ENCODE assay signal across 16 mouse cellular contexts in genomic region chr11:76695810-76696209, GRCm38 (mm10). TPM values are rescaled to one million over a fixed set of nuclear protein-coding genes. Genes with fewer than 3 reads are reported as not detected.
DNase-seq lines count a peak whose midpoint lies in the region; ATAC-seq and TF ChIP-seq lines count a peak whose summit lies in the region.
"Had no signal": no experiment of that assay in that cellular context is flagged by ENCODE, and none has a peak within 500 bp of the region (broad histone marks: within the 10 kb centered on the region; RNA-seq: fewer than 3 reads in every experiment).

No protein-coding gene starts in this region.

- 82% methylated on average over 6 of the region's 6 CpGs for WGBS in forebrain, embryonic 14.5 days
- 69% methylated on average over 6 of the region's 6 CpGs for WGBS in forebrain, embryonic 12.5 days

- dilution Hi-C loops in CH12.LX (cut with MboI; ENCODE audit: extremely low pct_ligation_motif_present, extremely low pct_unique_long_range_greater_than_20kb, low sequenced_read_pairs), result no loop called here

- H3K27me3 ChIP-seq in forebrain, embryonic 14.5 days (replicated peaks; ENCODE audit: control insufficient read depth, insufficient read depth, low read length), result no peaks in the 10 kb centered on the region
- no peaks in the 10 kb centered on the region for H3K27me3 ChIP-seq in forebrain, embryonic 12.5 days
- peaks cover 21% of the 10 kb centered on the region for H3K27me3 ChIP-seq in CH12.LX (replicated peaks)
- H3K27me3 ChIP-seq: limb, embryonic 13.5 days; midbrain, embryonic 12.5 days; neural tube, embryonic 12.5 days had no signal

- no peaks in the 10 kb centered on the region for H3K79me2 ChIP-seq in CH12.LX (replicated peaks; ENCODE audit: control insufficient read depth, extremely low read depth, insufficient read depth, poor library complexity, severe bottlenecking)

- TF ChIP-seq CTCF in CH12.LX (conservative IDR thresholded peaks at IDR 0.05 in 1 of 2, IDR thresholded peaks at IDR 0.05 in 1 of 2; ENCODE audit: low read depth in 2 of 2, low read length in 2 of 2), result no peak
- TF ChIP-seq CTCF in brain, embryonic 14.5 days (IDR thresholded peaks at IDR 0.05; ENCODE audit: borderline replicate concordance, extremely low read depth, insufficient read depth, insufficient read length), result no peak

- no peak overlapping the region for H3K4me3 ChIP-seq in forebrain, embryonic 14.5 days (ENCODE audit: low read depth, low read length)
- no peak overlapping the region for H3K4me3 ChIP-seq in forebrain, embryonic 12.5 days (replicated peaks)
- H3K4me3 ChIP-seq in CH12.LX (replicated peaks in 1 of 3; ENCODE audit: low read depth in 2 of 3, low read length in 2 of 3, poor library complexity in 1 of 3), result no peak overlapping the region
- H3K4me3 ChIP-seq: limb, embryonic 13.5 days; midbrain, embryonic 12.5 days; neural tube, embryonic 12.5 days had no signal

- no peak overlapping the region for H3K27ac ChIP-seq in forebrain, embryonic 14.5 days (ENCODE audit: low read depth, low read length)
- H3K27ac ChIP-seq in forebrain, embryonic 12.5 days, result no peak overlapping the region
- no peak overlapping the region for H3K27ac ChIP-seq in CH12.LX (ENCODE audit: insufficient read depth, low read depth)
- H3K27ac ChIP-seq: kidney, postnatal 0 days; limb, embryonic 13.5 days; midbrain, embryonic 12.5 days; neural tube, embryonic 12.5 days had no signal

- in situ Hi-C loops in CH12.LX (cut with MboI; ENCODE audit: low pct_ligation_motif_present, low pct_unique_long_range_greater_than_20kb, low sequenced_read_pairs), result loop anchor here (10.0 kb wide), 1 partner anchor 199 kb away; no protein-coding TSS in a partner anchor

- TF ChIP-seq RAD21 in CH12.LX (IDR thresholded peaks at IDR 0.05; ENCODE audit: low read depth, low read length), result no peak

- DNase-seq in forebrain, embryonic 14.5 days (ENCODE audit: low spot score), result peak; percentile 9
- peak; percentile 49 for DNase-seq in layer of hippocampus, adult 9-11 months
- DNase-seq in layer of hippocampus, adult 9-10 months (ENCODE audit: low spot score), result no peak
- DNase-seq in CH12.LX (ENCODE audit: extremely low read depth), result no peak
- peak; percentile 33 for DNase-seq in brain, embryonic 14.5 days (ENCODE audit: low read depth)
- DNase-seq in spleen, adult 18-20 months, result no peak
- no peak for DNase-seq in adrenal gland, postnatal 14 days
- DNase-seq: lung, embryonic 14.5 days had no signal

- H3K4me1 ChIP-seq in forebrain, embryonic 14.5 days (ENCODE audit: control insufficient read depth, insufficient read depth, low read length), result no peaks in the 10 kb centered on the region
- H3K4me1 ChIP-seq in forebrain, embryonic 12.5 days, result no peaks in the 10 kb centered on the region
- peaks cover 0 to 17% of the 10 kb centered on the region in 2 experiments; a peak in 2 of 4 replicates for H3K4me1 ChIP-seq in CH12.LX (ENCODE audit: control insufficient read depth in 1 of 2, insufficient read depth in 2 of 2)
- H3K4me1 ChIP-seq: midbrain, embryonic 12.5 days; neural tube, embryonic 12.5 days had no signal

- H3K4me2 ChIP-seq in forebrain, embryonic 14.5 days (ENCODE audit: low read length), result no peak overlapping the region
- no peak overlapping the region for H3K4me2 ChIP-seq in forebrain, embryonic 12.5 days
- H3K4me2 ChIP-seq in CH12.LX (ENCODE audit: insufficient read depth, low read depth, poor library complexity, severe bottlenecking), result no peak overlapping the region
- H3K4me2 ChIP-seq: limb, embryonic 13.5 days; lung, embryonic 14.5 days; midbrain, embryonic 12.5 days; neural tube, embryonic 12.5 days had no signal

- no peak for TF ChIP-seq POLR2A in CH12.LX (IDR thresholded peaks at IDR 0.05; ENCODE audit: low read depth, low read length)
- TF ChIP-seq POLR2A in brain, embryonic 14.5 days (IDR thresholded peaks at IDR 0.05; ENCODE audit: borderline replicate concordance, extremely low read depth, insufficient read depth, insufficient read length, poor library complexity, severe bottlenecking), result no peak

- no peaks in the 10 kb centered on the region for H3K9me3 ChIP-seq in forebrain, embryonic 14.5 days (replicated peaks; ENCODE audit: control insufficient read depth, low read length)
- H3K9me3 ChIP-seq in forebrain, embryonic 12.5 days, result no peaks in the 10 kb centered on the region
- peaks cover 2% of the 10 kb centered on the region for H3K9me3 ChIP-seq in CH12.LX (replicated peaks; ENCODE audit: low read length)
- H3K9me3 ChIP-seq: limb, embryonic 13.5 days; midbrain, embryonic 12.5 days; neural tube, embryonic 12.5 days had no signal

- no peak for TF ChIP-seq EP300 in CH12.LX (IDR thresholded peaks at IDR 0.05; ENCODE audit: low read length)

- ATAC-seq in forebrain, embryonic 14.5 days, result no peak
- ATAC-seq in forebrain, embryonic 12.5 days (ENCODE audit: low FRiP score), result no peak
- ATAC-seq: activated CD4-positive, CD25-positive, alpha-beta regulatory T cell, adult 4 months had no signal

- no peaks in the 10 kb centered on the region for H3K36me3 ChIP-seq in forebrain, embryonic 14.5 days (ENCODE audit: control insufficient read depth, insufficient read depth, low read length)
- no peaks in the 10 kb centered on the region for H3K36me3 ChIP-seq in forebrain, embryonic 12.5 days (replicated peaks)
- no peaks in the 10 kb centered on the region for H3K36me3 ChIP-seq in CH12.LX (replicated peaks in 1 of 2; ENCODE audit: control insufficient read depth in 1 of 2, insufficient read depth in 1 of 2, low read length in 1 of 2)
- H3K36me3 ChIP-seq: limb, embryonic 13.5 days; midbrain, embryonic 12.5 days; neural tube, embryonic 12.5 days had no signal

- no peak overlapping the region for H3K9ac ChIP-seq in forebrain, embryonic 14.5 days (ENCODE audit: low read length)
- no peak overlapping the region for H3K9ac ChIP-seq in forebrain, embryonic 12.5 days
- H3K9ac ChIP-seq in CH12.LX (ENCODE audit: insufficient read depth, low read depth), result no peak overlapping the region
- H3K9ac ChIP-seq: limb, embryonic 13.5 days; lung, embryonic 14.5 days; midbrain, embryonic 12.5 days; neural tube, embryonic 12.5 days had no signal

TF ChIP-seq in CH12.LX, 34 proteins besides CTCF, POLR2A, EP300 and RAD21:
- TF ChIP-seq RCOR1 (conservative IDR thresholded peaks at IDR 0.05; ENCODE audit: low read depth, low read length), result no peak
- TF ChIP-seq USF2 (conservative IDR thresholded peaks at IDR 0.05; ENCODE audit: low read depth, low read length), result peak; percentile 69
- TF ChIP-seq BHLHE40 (IDR thresholded peaks at IDR 0.05; ENCODE audit: low read depth, low read length), result no peak
- TF ChIP-seq USF1 (IDR thresholded peaks at IDR 0.05; ENCODE audit: low read depth, low read length), result peak; percentile 63

RNA-seq across cellular contexts. Expression of gene Trarg1, which starts 16.2 kb away (rescaled TPM):
- polyA plus RNA-seq in forebrain, embryonic 14.5 days (2014; fragmentation: Nextera tagmentation; extraction: Ambion mirVana), result 0.23 and 0.31 TPM in 2 replicates
- not detected in 2 replicates for polyA plus RNA-seq in forebrain, embryonic 12.5 days (2016; fragmentation: Nextera tagmentation; extraction: Ambion mirVana)
- total RNA-seq in CH12.LX (2012; rRNA removed), result not detected in 2 replicates
- not detected in 2 replicates for total RNA-seq in CH12.LX (2014; rRNA removed)
- not detected in 2 replicates for polyA plus RNA-seq in CH12.LX (2012; ENCODE audit: insufficient read length, low read depth)
- 0.10 and 0.14 TPM in 2 replicates for polyA plus RNA-seq in brain, embryonic 14.5 days (2012; rRNA removed)
- total RNA-seq in adrenal gland, postnatal 14 days (2021), result 40.3 and 75.9 TPM in 2 replicates
- polyA plus RNA-seq: midbrain, embryonic 12.5 days had no signal

RNA-seq across cellular contexts. Expression of gene Bhlha9, which starts 23.5 kb away (rescaled TPM):
- 0.47 and 0.48 TPM in 2 replicates for polyA plus RNA-seq in forebrain, embryonic 14.5 days (2014; fragmentation: Nextera tagmentation; extraction: Ambion mirVana)
- not detected in 2 replicates for polyA plus RNA-seq in forebrain, embryonic 12.5 days (2016; fragmentation: Nextera tagmentation; extraction: Ambion mirVana)
- total RNA-seq in CH12.LX (2012; rRNA removed) (not detected in 2 replicates), CH12.LX (2014; rRNA removed) (not detected in 2 replicates)
- polyA plus RNA-seq in CH12.LX (2012; ENCODE audit: insufficient read length, low read depth), result not detected in 2 replicates
- 0.37 and 0.64 TPM in 2 replicates for polyA plus RNA-seq in brain, embryonic 14.5 days (2012; rRNA removed)
- not detected in 2 replicates for total RNA-seq in adrenal gland, postnatal 14 days (2021)
- total RNA-seq: gastrocnemius, adult 8-10 months had no signal
- polyA plus RNA-seq: activated CD4-positive, CD25-positive, alpha-beta regulatory T cell, adult 4 months; heart, postnatal 0 days; lung, embryonic 14.5 days; midbrain, embryonic 12.5 days had no signal

Comparison
In these comparisons a context has a peak if more than half of its experiments do, and no peak if none do; other contexts are left out.
1. DNase-seq: peak in forebrain, embryonic 14.5 days (single experiment), layer of hippocampus, adult 9-11 months (single experiment) and brain, embryonic 14.5 days (single experiment); none in layer of hippocampus, adult 9-10 months (single experiment), CH12.LX (single experiment), spleen, adult 18-20 months (0 of 2) and adrenal gland, postnatal 14 days (single experiment).